Comparison of ENCODE assay signal across 32 mouse cellular contexts in the genomic region with DNA sequence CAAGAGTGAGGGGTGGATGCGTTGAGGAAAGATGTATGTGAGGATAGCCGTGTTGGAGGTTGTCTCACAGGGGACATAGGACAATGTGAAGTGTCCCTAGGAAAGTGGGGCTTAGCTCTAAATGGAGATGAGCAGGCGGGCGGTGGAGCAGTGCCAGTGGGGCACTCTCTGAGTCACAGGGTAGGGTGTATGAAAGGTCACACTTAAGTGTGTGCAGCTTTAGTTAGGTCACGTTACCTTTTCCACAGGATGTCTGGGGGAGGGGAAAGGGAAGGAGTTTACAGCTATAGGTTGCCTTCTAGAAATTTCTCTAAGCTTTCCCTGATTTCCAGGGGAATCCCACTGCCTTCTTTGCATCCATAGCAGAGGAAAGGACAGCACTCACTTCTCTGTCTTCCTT. TPM values are rescaled to one million over a fixed set of nuclear protein-coding genes. Genes with fewer than 3 reads are reported as not detected.
A peak's percentile ranks its signal among the peaks of the same experiment; 100 is the strongest.
DNase-seq lines count a peak whose midpoint lies in the region; ATAC-seq and TF ChIP-seq lines count a peak whose summit lies in the region.
"Had no signal": no experiment of that assay in that cellular context is flagged by ENCODE, and none has a peak within 500 bp of the region (broad histone marks: within the 10 kb centered on the region; RNA-seq: fewer than 3 reads in every experiment).

No protein-coding gene starts in this region.

- H3K9ac ChIP-seq in heart, embryonic 12.5 days = no peak overlapping the region
- no peak overlapping the region for H3K9ac ChIP-seq in heart, adult 2 months (ENCODE audit: low read depth, low read length)
- H3K9ac ChIP-seq in heart, postnatal 0 days (replicated peaks; ENCODE audit: low read depth, low read length) = no peak overlapping the region
- H3K9ac ChIP-seq: embryonic facial prominence, embryonic 15.5 days; forebrain, embryonic 12.5 days; forebrain, postnatal 0 days; hindbrain, embryonic 14.5 days; limb, embryonic 15.5 days; liver, embryonic 13.5 days; midbrain, embryonic 13.5 days had no signal

- WGBS in heart, embryonic 12.5 days = 58% methylated on average over 5 of the region's 5 CpGs
- WGBS in heart, adult 2 months = 51% methylated on average over 5 of the region's 5 CpGs
- WGBS in heart, postnatal 0 days = 39% methylated on average over 5 of the region's 5 CpGs
- WGBS in thymus, adult 2 months = 87% methylated on average over 5 of the region's 5 CpGs

- H3K4me2 ChIP-seq in heart, embryonic 12.5 days = peak overlapping the region; percentile 13; the same call in 1 of the 2 replicates
- H3K4me2 ChIP-seq in heart, postnatal 0 days (ENCODE audit: low read depth, low read length) = peak overlapping the region; percentile 18; the same call in 1 of the 2 replicates
- H3K4me2 ChIP-seq: forebrain, embryonic 12.5 days; hindbrain, embryonic 14.5 days; liver, embryonic 13.5 days; midbrain, embryonic 13.5 days had no signal

- H3K27me3 ChIP-seq in heart, embryonic 12.5 days (replicated peaks) = peaks cover 34% of the 10 kb centered on the region
- peaks cover 10% of the 10 kb centered on the region for H3K27me3 ChIP-seq in heart, adult 2 months (ENCODE audit: control insufficient read depth, insufficient read depth, low read length)
- H3K27me3 ChIP-seq in heart, postnatal 0 days (ENCODE audit: control insufficient read depth, insufficient read depth, low read length) = peaks cover 21% of the 10 kb centered on the region
- peaks cover 5% of the 10 kb centered on the region; the same call in 1 of the 2 replicates for H3K27me3 ChIP-seq in thymus, adult 2 months (ENCODE audit: control insufficient read depth, insufficient read depth, low read length)

- H3K4me3 ChIP-seq in heart, embryonic 12.5 days = no peak overlapping the region
- no peak overlapping the region for H3K4me3 ChIP-seq in heart, adult 2 months
- H3K4me3 ChIP-seq in heart, postnatal 0 days (ENCODE audit: low read depth, low read length) = no peak overlapping the region
- no peak overlapping the region for H3K4me3 ChIP-seq in thymus, adult 2 months (ENCODE audit: control insufficient read depth, insufficient read depth, low read length)
- H3K4me3 ChIP-seq: embryonic facial prominence, embryonic 10.5 days; embryonic facial prominence, embryonic 15.5 days; forebrain, embryonic 12.5 days; limb, embryonic 10.5 days; limb, embryonic 15.5 days; liver, embryonic 13.5 days; midbrain, embryonic 13.5 days had no signal

- H3K36me3 ChIP-seq in heart, embryonic 12.5 days = no peaks in the 10 kb centered on the region
- H3K36me3 ChIP-seq in heart, adult 2 months (ENCODE audit: control insufficient read depth, insufficient read depth, low read length) = no peaks in the 10 kb centered on the region
- H3K36me3 ChIP-seq in heart, postnatal 0 days (replicated peaks; ENCODE audit: control insufficient read depth, insufficient read depth, low read length) = no peaks in the 10 kb centered on the region
- H3K36me3 ChIP-seq in thymus, adult 2 months (ENCODE audit: control insufficient read depth, insufficient read depth, low read length) = no peaks in the 10 kb centered on the region
- H3K36me3 ChIP-seq: embryonic facial prominence, embryonic 10.5 days; embryonic facial prominence, embryonic 15.5 days; forebrain, embryonic 12.5 days; limb, embryonic 10.5 days; limb, embryonic 15.5 days; liver, embryonic 13.5 days; midbrain, embryonic 13.5 days had no signal

- DNase-seq in adrenal gland, adult 2 months = peak; percentile 28
- DNase-seq in adrenal gland, adult 8-10 months = no peak
- DNase-seq in heart, adult 2 months = no peak
- DNase-seq in heart, postnatal 0 days (ENCODE audit: low spot score) = no peak
- no peak for DNase-seq in heart, adult 18-20 months
- DNase-seq in thymus, adult 2 months = no peak
- DNase-seq: cerebellum, adult 8-10 months; cerebellum, postnatal 25 days; forebrain, postnatal 0 days; gastrocnemius, postnatal 14 days; heart, adult 11 months; kidney, adult 9 months; kidney, postnatal 10 days; layer of hippocampus, adult 9-11 months; liver, embryonic 13.5 days; lung, adult 18-20 months; right cerebral cortex, postnatal 14 days had no signal

- no peak for TF ChIP-seq POLR2A in heart, adult 2 months (IDR thresholded peaks at IDR 0.05; ENCODE audit: insufficient read depth, low read depth, low read length)
- no peak for TF ChIP-seq POLR2A in thymus, adult 2 months (IDR thresholded peaks at IDR 0.05; ENCODE audit: control insufficient read depth, extremely low read depth, insufficient read depth, low read length, poor library complexity)

- H3K9me3 ChIP-seq in heart, embryonic 12.5 days (replicated peaks) = no peaks in the 10 kb centered on the region
- no peaks in the 10 kb centered on the region for H3K9me3 ChIP-seq in heart, postnatal 0 days (replicated peaks; ENCODE audit: control insufficient read depth, low read length)
- H3K9me3 ChIP-seq: embryonic facial prominence, embryonic 10.5 days; embryonic facial prominence, embryonic 15.5 days; forebrain, embryonic 12.5 days; limb, embryonic 10.5 days; limb, embryonic 15.5 days; liver, embryonic 13.5 days; midbrain, embryonic 13.5 days had no signal

- TF ChIP-seq CTCF in heart, adult 2 months (IDR thresholded peaks at IDR 0.05) = no peak
- TF ChIP-seq CTCF in heart, postnatal 0 days (IDR thresholded peaks at IDR 0.05; ENCODE audit: low read depth) = no peak
- no peak for TF ChIP-seq CTCF in thymus, adult 2 months (IDR thresholded peaks at IDR 0.05; ENCODE audit: borderline replicate concordance, control insufficient read depth, extremely low read depth, insufficient read depth, low read length, poor library complexity)

- H3K27ac ChIP-seq in heart, embryonic 12.5 days (ENCODE audit: poor library complexity, severe bottlenecking) = no peak overlapping the region; the same call in 1 of the 2 replicates
- no peak overlapping the region for H3K27ac ChIP-seq in heart, adult 2 months
- no peak overlapping the region for H3K27ac ChIP-seq in heart, postnatal 0 days (ENCODE audit: low read depth)
- H3K27ac ChIP-seq in thymus, adult 2 months (ENCODE audit: control insufficient read depth, insufficient read depth, low read length) = no peak overlapping the region
- H3K27ac ChIP-seq: embryonic facial prominence, embryonic 10.5 days; embryonic facial prominence, embryonic 15.5 days; forebrain, embryonic 12.5 days; hindbrain, embryonic 14.5 days; limb, embryonic 10.5 days; limb, embryonic 15.5 days; liver, embryonic 13.5 days; macrophage; midbrain, embryonic 13.5 days had no signal

- H3K4me1 ChIP-seq in heart, embryonic 12.5 days (replicated peaks) = peaks cover 16% of the 10 kb centered on the region
- H3K4me1 ChIP-seq in heart, adult 2 months (ENCODE audit: control insufficient read depth, insufficient read depth, low read length) = no peaks in the 10 kb centered on the region
- H3K4me1 ChIP-seq in heart, postnatal 0 days (ENCODE audit: control insufficient read depth, insufficient read depth) = peaks cover 7% of the 10 kb centered on the region; the same call in 1 of the 2 replicates
- H3K4me1 ChIP-seq in thymus, adult 2 months (replicated peaks; ENCODE audit: control insufficient read depth, insufficient read depth, low read length) = peaks cover 10% of the 10 kb centered on the region; the same call in 1 of the 2 replicates

- no peak for TF ChIP-seq EP300 in heart, adult 2 months (IDR thresholded peaks at IDR 0.05; ENCODE audit: insufficient read depth, low read depth, low read length)
- TF ChIP-seq EP300 in heart, postnatal 0 days (IDR thresholded peaks at IDR 0.05; ENCODE audit: low read depth) = no peak

- no peak for ATAC-seq in heart, embryonic 12.5 days (ENCODE audit: insufficient number of reproducible peaks, low FRiP score)
- ATAC-seq in heart, postnatal 0 days (ENCODE audit: insufficient read depth, low read depth) = peak; percentile 65
- ATAC-seq in granulocyte monocyte progenitor cell, adult 5-6 weeks (replicated peaks; ENCODE audit: poor library complexity, severe bottlenecking) = no peak
- ATAC-seq: forebrain, postnatal 0 days; intestine, postnatal 0 days; lung, postnatal 0 days; midbrain, embryonic 13.5 days had no signal

- no peaks in the 10 kb centered on the region for H3K79me2 ChIP-seq in heart, adult 2 months (replicated peaks; ENCODE audit: control insufficient read depth, insufficient read depth, low read length)

- intact Hi-C loops in heart, adult 2 months (cut with DNase I) = no loop called here

RNA-seq across cellular contexts. Expression of gene Lypd6b, which starts 2.0 kb away (rescaled TPM):
- 1 to 10 TPM in 1 of 2 experiments, not detected in 1; 1.1 TPM for total RNA-seq in adrenal gland, adult 2 months (2021)
- polyA plus RNA-seq in adrenal gland, adult 2 months (2012; rRNA removed) = 0.06 TPM in 1 of 2 replicates, not detected in the other
- under 1 TPM in 3 of 4 experiments, not detected in 1; 0.24 to 0.52 (median 0.24) TPM for total RNA-seq in adrenal gland, adult 8-10 months (2022)
- polyA plus RNA-seq in heart, embryonic 12.5 days (2016; fragmentation: Nextera tagmentation; extraction: Ambion mirVana) = 2.6 and 3.8 TPM in 2 replicates
- under 1 TPM in 1 of 2 experiments, not detected in 1; 0.10 TPM for total RNA-seq in heart, adult 2 months (2021)
- polyA plus RNA-seq in heart, adult 2 months (2012; rRNA removed) = 0.25 TPM in 1 of 2 replicates, not detected in the other
- total RNA-seq in heart, postnatal 0 days (2014; rRNA removed; ENCODE audit: low replicate concordance) = 0.11 and 0.23 TPM in 2 replicates
- 0.38 and 0.77 TPM in 2 replicates for polyA plus RNA-seq in heart, postnatal 0 days (2015; fragmentation: Nextera tagmentation; extraction: Ambion mirVana)
- under 1 TPM; 0.15 to 0.21 TPM for total RNA-seq in heart, adult 18-20 months (2021)
- polyA plus RNA-seq in thymus, adult 2 months (2012; rRNA removed) = 5.8 and 6.0 TPM in 2 replicates
- total RNA-seq in granulocyte monocyte progenitor cell, adult 5-6 weeks (2014; fragmentation: Nextera tagmentation) = not detected in 2 replicates
- total RNA-seq in granulocyte monocyte progenitor cell, adult 5-6 weeks (2017) = 0.10 TPM in 1 of 2 replicates, not detected in the other
- total RNA-seq: gastrocnemius, postnatal 14 days; heart, postnatal 25 days; megakaryocyte-erythroid progenitor cell, adult 5-6 weeks; monocyte, adult 5-6 weeks had no signal
- polyA plus RNA-seq: liver, embryonic 13.5 days; macrophage had no signal
